In the genomic region with DNA sequence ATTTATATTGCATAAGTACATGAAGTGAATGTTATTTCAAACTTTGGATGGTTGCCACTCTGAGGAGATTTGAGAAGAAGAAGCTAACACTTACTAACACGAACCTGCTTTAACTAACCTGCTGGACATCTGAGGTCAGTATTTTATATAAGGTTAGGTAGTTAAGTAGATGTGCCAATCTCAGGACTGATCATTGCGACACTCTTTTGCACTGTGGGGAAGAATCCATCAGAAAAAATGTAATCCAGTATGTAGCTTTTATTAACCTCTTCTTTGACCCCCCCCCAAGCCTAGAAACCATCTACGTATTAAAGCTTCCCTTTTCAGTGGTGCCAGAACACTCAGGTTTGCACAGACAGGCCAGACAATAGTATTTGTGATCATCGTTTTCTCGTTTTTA, we compare ENCODE assay signal across 24 mouse cellular contexts.
"Had no signal": no experiment of that assay in that cellular context is flagged by ENCODE, and none has a peak within 500 bp of the region (broad histone marks: within the 10 kb centered on the region; RNA-seq: fewer than 3 reads in every experiment).

No protein-coding gene starts in this region.

- DNase-seq: gastrocnemius, adult 2 months; gastrocnemius, postnatal 10 days; gastrocnemius, postnatal 25 days; heart, postnatal 10 days; kidney, adult 11 months; kidney, adult 2 months; kidney, adult 9 months; kidney, postnatal 14 days; kidney, postnatal 36 days; layer of hippocampus, adult 9-11 months; layer of hippocampus, postnatal 36 days; left cerebral cortex, postnatal 4 days had no signal

- H3K36me3 ChIP-seq: heart, embryonic 10.5 days; heart, embryonic 12.5 days; hindbrain, embryonic 13.5 days; hindbrain, embryonic 15.5 days; kidney, embryonic 15.5 days; limb, embryonic 13.5 days; limb, embryonic 15.5 days; liver, embryonic 12.5 days had no signal

- H3K9me3 ChIP-seq: heart, embryonic 10.5 days; heart, embryonic 12.5 days; hindbrain, embryonic 13.5 days; hindbrain, embryonic 15.5 days; kidney, embryonic 15.5 days; limb, embryonic 13.5 days; limb, embryonic 15.5 days; liver, embryonic 12.5 days had no signal

- H3K4me3 ChIP-seq: gastrocnemius, adult 2 months; heart, embryonic 10.5 days; heart, embryonic 12.5 days; hindbrain, embryonic 13.5 days; hindbrain, embryonic 15.5 days; kidney, embryonic 15.5 days; limb, embryonic 13.5 days; limb, embryonic 15.5 days; liver, embryonic 12.5 days had no signal

- H3K27ac ChIP-seq: gastrocnemius, adult 2 months; heart, embryonic 10.5 days; hindbrain, embryonic 13.5 days; hindbrain, embryonic 15.5 days; hindbrain, postnatal 0 days; kidney, embryonic 15.5 days; kidney, postnatal 0 days; limb, embryonic 13.5 days; limb, embryonic 15.5 days; liver, embryonic 14.5 days had no signal

- H3K27me3 ChIP-seq: heart, embryonic 12.5 days; hindbrain, embryonic 13.5 days; hindbrain, embryonic 15.5 days; kidney, embryonic 15.5 days; limb, embryonic 13.5 days; limb, embryonic 15.5 days; liver, embryonic 12.5 days had no signal

- H3K9ac ChIP-seq: heart, embryonic 12.5 days; hindbrain, embryonic 13.5 days; hindbrain, embryonic 15.5 days; kidney, embryonic 15.5 days; limb, embryonic 13.5 days; limb, embryonic 15.5 days; liver, embryonic 12.5 days; liver, embryonic 14.5 days had no signal

- ATAC-seq: hindbrain, postnatal 0 days; intestine, embryonic 16.5 days; liver, embryonic 12.5 days had no signal

- H3K4me2 ChIP-seq: heart, embryonic 12.5 days; hindbrain, embryonic 13.5 days; hindbrain, embryonic 15.5 days; kidney, embryonic 15.5 days; limb, embryonic 13.5 days; limb, embryonic 15.5 days had no signal

- H3K4me1 ChIP-seq: heart, embryonic 10.5 days; heart, embryonic 12.5 days; hindbrain, embryonic 13.5 days; hindbrain, embryonic 15.5 days; kidney, embryonic 15.5 days; limb, embryonic 13.5 days; limb, embryonic 15.5 days had no signal
